Mouse (Mus musculus) brain, adult 2 months (tissue): ENCODE results near the gene Tmod3.

Experiments
- DNase-seq: peaks from one replicate; pipeline ENCODE4 v3.0.0; 2011; ENCODE audit warnings: low read depth, low spot score

Gene Tmod3

GRCm38 (mm10) chr9:75559512-75560012 is at the start of gene Tmod3:
Gene Tmod3 (minus strand): TSS chr9:75559657.
- DNase-seq, result peak; percentile 97

- no peak for DNase-seq
Observed at GRCm38 (mm10) chr9:75607496-75607895, 48.0 kb upstream of the Tmod3 start.

- no peak for DNase-seq
Observed at GRCm38 (mm10) chr9:75601510-75601909, 42.1 kb upstream of the Tmod3 start.

- peak; percentile 85 for DNase-seq
Observed at GRCm38 (mm10) chr9:75600166-75600934, 40.9 kb upstream of the Tmod3 start.

- peak; percentile 91 for DNase-seq
Observed at GRCm38 (mm10) chr9:75599191-75599841, 39.9 kb upstream of the Tmod3 start.

GRCm38 (mm10) chr9:75597596-75597995 is 38.1 kb upstream of the Tmod3 start:
- DNase-seq, result peak; percentile 91

GRCm38 (mm10) chr9:75597036-75597435 is 37.6 kb upstream of the Tmod3 start:
- DNase-seq, result peak; percentile 66

GRCm38 (mm10) chr9:75593481-75593880 is 34.0 kb upstream of the Tmod3 start:
- DNase-seq, result peak; percentile 75

- DNase-seq, result no peak
Observed at GRCm38 (mm10) chr9:75589850-75590790, 30.7 kb upstream of the Tmod3 start.

- peak; percentile 61 for DNase-seq
Observed at GRCm38 (mm10) chr9:75581694-75582350, 22.4 kb upstream of the Tmod3 start.

GRCm38 (mm10) chr9:75579321-75579720 is 19.9 kb upstream of the Tmod3 start:
- no peak for DNase-seq

- DNase-seq, result no peak
Observed at GRCm38 (mm10) chr9:75571036-75571942, 11.8 kb upstream of the Tmod3 start.

GRCm38 (mm10) chr9:75568399-75568798 is 8.9 kb upstream of the Tmod3 start:
- no peak for DNase-seq

- DNase-seq, result no peak
Observed at GRCm38 (mm10) chr9:75564892-75565291, 5.4 kb upstream of the Tmod3 start.

GRCm38 (mm10) chr9:75563622-75564021 is 4.2 kb upstream of the Tmod3 start:
- DNase-seq, result no peak

GRCm38 (mm10) chr9:75563176-75563575 is 3.7 kb upstream of the Tmod3 start:
- no peak for DNase-seq

GRCm38 (mm10) chr9:75561040-75561669 is 1.7 kb upstream of the Tmod3 start:
- no peak for DNase-seq

- DNase-seq, result no peak
Observed at GRCm38 (mm10) chr9:75560353-75560752, 896 bp upstream of the Tmod3 start.

GRCm38 (mm10) chr9:75558812-75559511 is 495 bp downstream of the Tmod3 start:
- no peak for DNase-seq
